Mouse (Mus musculus): ENCODE measurements around the gene Slc25a10. TPM values are rescaled to one million over a fixed set of nuclear protein-coding genes. Genes with fewer than 3 reads are reported as not detected.

Gene Slc25a10
- 32.9 and 33.9 TPM in 2 replicates for polyA plus RNA-seq (2012; ENCODE audit: insufficient read depth, insufficient read length, missing spikeins)

DNA sequence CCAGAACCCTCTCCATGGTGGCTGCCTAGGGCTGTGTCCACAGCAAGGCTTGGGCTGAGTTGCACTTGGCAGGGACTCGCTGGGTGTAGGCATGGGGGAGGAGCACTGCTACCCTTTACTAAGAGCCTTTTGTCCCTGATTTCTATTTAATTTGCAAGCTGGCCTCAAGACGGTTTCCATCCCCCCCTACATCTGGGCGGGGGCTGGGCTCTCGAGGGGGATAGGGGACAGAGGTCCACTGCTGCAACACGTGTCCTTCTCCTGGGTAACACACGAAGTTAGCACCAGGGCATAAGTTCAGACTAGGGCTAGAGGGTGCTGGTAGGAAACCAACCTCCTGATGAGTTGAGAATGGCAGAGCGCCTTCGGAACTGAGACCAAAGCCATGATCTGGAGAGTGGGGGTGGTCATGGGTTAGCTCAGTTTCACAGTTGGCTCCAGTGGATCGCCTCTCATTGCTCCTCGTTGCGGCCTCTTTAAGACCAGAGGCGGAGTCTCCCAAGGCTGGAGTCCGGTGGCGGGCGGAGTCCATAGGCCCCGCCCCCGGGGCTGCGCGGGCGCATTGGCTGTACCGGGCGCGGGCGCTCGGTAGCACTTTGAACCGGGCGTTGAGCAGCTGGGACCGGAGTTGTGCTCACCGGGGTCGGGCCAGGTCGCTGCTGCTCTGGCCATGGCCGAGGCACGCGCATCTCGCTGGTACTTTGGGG, at the start of gene Slc25a10:
Gene Slc25a10 (plus strand): TSS at position 524 of the 707 bp plus-strand sequence.
- Histone ChIP-seq H3K4me3 (ENCODE audit: insufficient read depth, low read depth, low read length) (peak within 1 kb of the TSS; percentile 86), H3K27ac (replicated peaks; ENCODE audit: low read depth, low read length) (peak within 1 kb of the TSS; percentile 3; the same call in 1 of the 2 replicates), H3K4me1 (ENCODE audit: control insufficient read depth, insufficient read depth, insufficient read length, low read length) (peaks cover 8% of the 10 kb centered on the region)

GRCm38 (mm10) chr11:120442344-120442743, 49.3 kb upstream of the Slc25a10 start, which contains the start of gene Tspan10:
Gene Tspan10, plus strand, starts transcription at chr11:120442644.
- Histone ChIP-seq H3K27ac (replicated peaks; ENCODE audit: low read depth, low read length) (no peak within 1 kb of the TSS), H3K4me3 (ENCODE audit: insufficient read depth, low read depth, low read length) (no peak within 1 kb of the TSS), H3K4me1 (ENCODE audit: control insufficient read depth, insufficient read depth, insufficient read length, low read length) (no peaks in the 10 kb centered on the region)

DNA sequence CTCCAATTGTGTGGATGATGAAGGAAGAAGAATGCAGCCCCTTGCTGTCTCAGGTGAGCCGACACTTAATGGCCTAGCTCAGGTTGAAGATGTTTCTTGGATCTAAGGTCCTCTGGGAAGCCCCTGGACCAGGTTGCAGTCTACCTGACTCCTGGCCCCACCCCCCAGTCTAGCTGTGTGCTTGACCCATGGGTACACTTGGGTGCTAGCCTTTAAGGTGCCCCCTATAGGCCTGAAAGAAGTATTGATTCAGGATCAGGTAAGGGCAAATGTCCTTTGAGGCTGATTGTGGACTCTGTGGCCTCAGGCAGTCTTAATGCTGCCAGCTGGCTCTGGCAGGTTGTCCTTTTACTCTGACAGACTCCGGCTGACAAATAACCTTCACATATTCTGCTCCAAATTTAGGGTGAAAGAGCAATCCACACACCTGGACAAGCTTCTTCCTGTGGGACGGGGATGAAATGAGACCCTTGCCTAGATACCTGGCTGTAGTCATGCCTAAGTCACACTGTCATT, 48.8 kb upstream of the Slc25a10 start:
- Histone ChIP-seq H3K27ac (replicated peaks; ENCODE audit: low read depth, low read length) (no peak overlapping the region), H3K4me1 (ENCODE audit: control insufficient read depth, insufficient read depth, insufficient read length, low read length) (no peaks in the 10 kb centered on the region), H3K4me3 (ENCODE audit: insufficient read depth, low read depth, low read length) (no peak overlapping the region)

DNA sequence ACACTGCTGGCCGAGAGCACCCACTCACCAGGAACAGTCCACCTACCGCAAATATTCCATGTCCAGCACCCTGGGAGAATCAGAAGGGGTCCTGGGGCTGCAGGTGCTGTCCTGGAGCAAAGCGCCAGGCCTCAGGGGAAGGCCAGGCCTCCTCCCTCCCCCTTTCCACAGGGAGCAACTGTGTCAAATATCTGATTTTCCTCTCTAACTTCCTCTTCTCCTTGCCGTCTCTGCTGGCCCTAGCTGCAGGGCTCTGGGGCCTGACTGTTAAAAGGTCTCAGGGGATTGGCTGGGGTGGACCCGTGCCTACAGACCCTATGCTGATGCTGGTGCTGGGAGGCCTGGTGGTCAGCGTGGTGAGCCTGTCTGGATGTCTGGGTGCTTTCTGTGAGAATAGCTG, 47.5 kb upstream of the Slc25a10 start:
- H3K27ac ChIP-seq (replicated peaks; ENCODE audit: low read depth, low read length), result no peak overlapping the region
- no peaks in the 10 kb centered on the region for H3K4me1 ChIP-seq (ENCODE audit: control insufficient read depth, insufficient read depth, insufficient read length, low read length)
- no peak overlapping the region for H3K4me3 ChIP-seq (ENCODE audit: insufficient read depth, low read depth, low read length)

DNA sequence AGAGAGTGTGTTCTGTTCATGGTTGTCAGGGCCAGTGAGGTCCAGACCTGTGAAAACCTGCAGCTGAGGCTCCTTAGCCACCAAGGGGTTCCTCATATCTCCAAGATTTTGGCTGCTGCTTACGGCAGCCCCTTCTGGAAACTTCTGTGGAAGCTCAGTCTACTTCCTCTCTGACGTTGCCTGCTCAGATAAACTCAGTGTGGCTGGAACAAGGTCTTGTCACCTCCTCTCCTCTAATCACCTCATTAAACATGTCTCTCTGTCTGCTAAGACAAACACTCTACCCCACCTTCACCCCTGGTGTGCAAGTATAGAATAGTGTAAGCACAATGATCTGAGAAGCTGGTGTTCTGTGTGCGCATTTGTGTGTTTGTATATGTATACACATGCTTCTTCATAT, 46.2 kb upstream of the Slc25a10 start:
- Histone ChIP-seq H3K4me3 (ENCODE audit: insufficient read depth, low read depth, low read length) (no peak overlapping the region), H3K4me1 (ENCODE audit: control insufficient read depth, insufficient read depth, insufficient read length, low read length) (no peaks in the 10 kb centered on the region), H3K27ac (replicated peaks; ENCODE audit: low read depth, low read length) (no peak overlapping the region)

GRCm38 (mm10) chr11:120447179-120447578, 44.5 kb upstream of the Slc25a10 start:
- H3K27ac ChIP-seq (replicated peaks; ENCODE audit: low read depth, low read length), result no peak overlapping the region
- H3K4me1 ChIP-seq (ENCODE audit: control insufficient read depth, insufficient read depth, insufficient read length, low read length), result no peaks in the 10 kb centered on the region
- no peak overlapping the region for H3K4me3 ChIP-seq (ENCODE audit: insufficient read depth, low read depth, low read length)

DNA sequence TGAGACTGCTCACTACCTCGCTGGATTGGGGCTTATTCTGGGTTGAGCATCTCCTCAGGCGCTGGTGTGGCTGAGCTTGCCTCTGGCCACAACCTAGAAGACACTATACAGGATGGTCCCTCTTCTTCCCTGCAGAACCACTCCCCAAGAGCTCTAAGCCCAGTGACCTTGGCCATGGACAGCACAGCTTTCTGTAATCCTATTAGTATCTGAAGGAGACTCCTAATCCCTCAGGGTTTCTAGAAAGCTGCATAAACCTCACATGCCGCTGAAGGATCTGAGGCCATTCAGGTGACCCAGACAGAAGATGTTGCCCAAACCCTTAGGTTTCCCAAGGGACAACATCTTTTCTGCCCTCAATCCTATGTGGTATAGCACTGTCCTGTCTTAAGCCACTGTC, 39.4 kb upstream of the Slc25a10 start:
- Histone ChIP-seq H3K27ac (replicated peaks; ENCODE audit: low read depth, low read length) (no peak overlapping the region), H3K4me1 (ENCODE audit: control insufficient read depth, insufficient read depth, insufficient read length, low read length) (no peaks in the 10 kb centered on the region), H3K4me3 (ENCODE audit: insufficient read depth, low read depth, low read length) (no peak overlapping the region)

DNA sequence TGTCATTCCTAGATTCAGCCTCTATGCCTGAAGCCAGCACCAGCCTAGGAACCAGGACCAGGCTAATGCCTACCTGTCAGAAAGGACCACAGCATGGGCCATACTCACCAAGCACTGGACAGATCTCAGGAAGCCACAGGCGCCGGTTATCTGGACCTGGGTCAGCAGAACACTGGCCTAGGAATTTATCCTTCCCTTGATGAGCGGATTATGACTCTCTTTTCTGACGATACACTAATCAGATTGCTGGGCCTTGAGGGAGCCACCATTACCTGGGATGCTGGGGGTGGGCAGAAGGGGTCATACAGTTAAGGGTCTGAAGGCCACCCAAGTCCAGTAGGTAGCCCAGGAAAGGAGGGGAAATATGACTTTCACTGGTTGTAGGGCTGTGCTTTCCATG, 38.3 kb upstream of the Slc25a10 start, which contains the start of gene Pde6g:
Gene Pde6g (minus strand): TSS at position 195 of the 400 bp plus-strand sequence.
- Histone ChIP-seq H3K4me1 (ENCODE audit: control insufficient read depth, insufficient read depth, insufficient read length, low read length) (no peaks in the 10 kb centered on the region), H3K27ac (replicated peaks; ENCODE audit: low read depth, low read length) (no peak within 1 kb of the TSS)

DNA sequence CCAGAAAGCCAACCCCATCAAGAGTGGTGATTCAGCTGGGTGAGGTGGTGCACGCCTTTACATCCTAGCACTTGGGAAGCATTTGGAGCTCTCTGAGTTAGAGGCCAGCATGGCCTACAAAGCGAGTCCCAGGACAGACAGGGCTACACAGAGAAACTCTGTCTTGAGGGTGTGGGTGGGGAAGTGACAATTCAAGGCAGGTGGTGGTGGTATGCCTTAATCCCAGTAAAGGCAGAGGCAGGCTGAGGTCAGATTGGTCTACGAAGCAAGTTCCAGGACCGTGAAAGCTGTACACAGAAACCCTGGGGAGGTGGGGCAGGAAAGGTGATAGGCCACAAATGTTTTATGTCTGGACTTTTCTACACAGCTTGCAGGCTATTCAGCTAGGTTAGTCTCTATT, 36.7 kb upstream of the Slc25a10 start:
- H3K4me3 ChIP-seq (ENCODE audit: insufficient read depth, low read depth, low read length), result no peak overlapping the region
- H3K4me1 ChIP-seq (ENCODE audit: control insufficient read depth, insufficient read depth, insufficient read length, low read length), result no peaks in the 10 kb centered on the region
- H3K27ac ChIP-seq (replicated peaks; ENCODE audit: low read depth, low read length), result no peak overlapping the region

More for the DNA sequence above, 38.3 kb upstream of the Slc25a10 start, which contains the start of gene Pde6g:
- no peak within 1 kb of the TSS for H3K4me3 ChIP-seq (ENCODE audit: insufficient read depth, low read depth, low read length)

- Histone ChIP-seq H3K4me1 (ENCODE audit: control insufficient read depth, insufficient read depth, insufficient read length, low read length) (no peaks in the 10 kb centered on the region), H3K27ac (replicated peaks; ENCODE audit: low read depth, low read length) (no peak overlapping the region), H3K4me3 (ENCODE audit: insufficient read depth, low read depth, low read length) (no peak overlapping the region)
Observed at GRCm38 (mm10) chr11:120455413-120455812, 36.2 kb upstream of the Slc25a10 start.

- Histone ChIP-seq H3K4me1 (ENCODE audit: control insufficient read depth, insufficient read depth, insufficient read length, low read length) (no peaks in the 10 kb centered on the region), H3K27ac (replicated peaks; ENCODE audit: low read depth, low read length) (peak overlapping the region; percentile 79), H3K4me3 (ENCODE audit: insufficient read depth, low read depth, low read length) (peak overlapping the region; percentile 88)
Observed at GRCm38 (mm10) chr11:120457370-120457769, 34.3 kb upstream of the Slc25a10 start.

- H3K4me3 ChIP-seq (ENCODE audit: insufficient read depth, low read depth, low read length), result peak within 1 kb of the TSS; percentile 88
- H3K4me1 ChIP-seq (ENCODE audit: control insufficient read depth, insufficient read depth, insufficient read length, low read length), result no peaks in the 10 kb centered on the region
- peak within 1 kb of the TSS; percentile 79 for H3K27ac ChIP-seq (replicated peaks; ENCODE audit: low read depth, low read length)
Observed at GRCm38 (mm10) chr11:120457772-120458751, 33.6 kb upstream of the Slc25a10 start, which contains the start of the genes Oxld1 and Ccdc137. Gene Oxld1, minus strand, starts transcription at chr11:120458068. Gene Ccdc137, plus strand, starts transcription at chr11:120458115.

DNA sequence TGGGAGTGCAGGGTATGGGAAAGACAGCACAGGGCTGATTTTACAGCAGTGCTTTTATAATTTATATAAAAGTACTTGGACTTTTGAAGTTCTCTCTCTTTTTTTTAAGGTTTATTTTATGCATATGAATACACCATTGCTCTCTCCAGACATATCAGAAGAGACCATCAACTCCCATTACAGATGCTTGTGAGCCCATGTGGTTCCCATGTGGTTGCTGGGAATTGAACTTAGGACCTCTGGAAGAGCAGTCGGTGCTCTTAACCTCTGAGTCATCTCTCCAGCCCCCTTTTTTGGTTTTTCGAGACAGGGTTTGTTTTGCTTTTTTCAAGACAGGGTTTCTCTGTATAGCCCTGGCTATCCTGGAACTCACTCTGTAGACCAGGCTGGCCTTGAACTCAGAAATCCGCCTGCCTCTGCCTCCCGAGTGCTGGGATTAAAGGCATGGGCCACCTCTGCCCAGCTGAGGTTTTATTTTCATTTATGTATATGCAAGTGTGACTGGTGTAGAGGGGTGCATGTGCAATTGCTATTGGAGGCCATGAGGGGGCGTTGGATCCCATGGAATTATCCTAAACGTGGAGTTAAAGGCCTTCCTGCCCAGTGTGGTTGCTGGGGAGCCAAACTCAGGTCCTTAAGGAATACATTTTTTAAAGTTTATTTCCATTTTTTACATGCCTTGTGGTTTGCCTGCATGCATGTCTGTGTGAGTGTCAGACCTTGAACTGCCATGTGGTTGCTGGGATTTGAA, 32.6 kb upstream of the Slc25a10 start:
- Histone ChIP-seq H3K27ac (replicated peaks; ENCODE audit: low read depth, low read length) (no peak overlapping the region), H3K4me3 (ENCODE audit: insufficient read depth, low read depth, low read length) (peak overlapping the region; percentile 88)

DNA sequence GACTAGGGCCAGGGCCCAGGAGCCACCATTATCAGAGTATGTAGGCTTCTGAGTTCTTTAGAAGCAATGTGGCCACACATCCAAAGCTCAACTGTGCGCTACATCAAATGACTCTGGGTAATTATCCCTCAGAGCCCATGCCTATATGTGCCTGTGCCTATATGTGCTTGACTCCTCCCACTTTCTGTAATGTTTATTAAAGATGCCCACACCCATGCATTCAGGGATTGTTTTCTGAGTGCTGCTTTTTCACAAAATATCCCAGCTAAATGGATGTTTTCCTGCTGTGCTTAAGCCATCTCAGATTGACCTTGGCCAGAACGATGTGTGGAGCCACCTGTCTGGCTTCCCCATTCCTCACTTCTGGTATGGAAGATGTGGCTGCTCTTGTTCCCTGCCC, 28.1 kb upstream of the Slc25a10 start:
- no peak overlapping the region for H3K4me3 ChIP-seq (ENCODE audit: insufficient read depth, low read depth, low read length)
- no peak overlapping the region for H3K27ac ChIP-seq (replicated peaks; ENCODE audit: low read depth, low read length)
- peaks cover 2% of the 10 kb centered on the region; the same call in 1 of the 2 replicates for H3K4me1 ChIP-seq (ENCODE audit: control insufficient read depth, insufficient read depth, insufficient read length, low read length)

More for the DNA sequence above, 32.6 kb upstream of the Slc25a10 start:
- no peaks in the 10 kb centered on the region for H3K4me1 ChIP-seq (ENCODE audit: control insufficient read depth, insufficient read depth, insufficient read length, low read length)

Data from brown adipose tissue, adult 24 weeks (tissue).